Mouse (Mus musculus): Measurements from ENCODE around the gene Fbll1. TPM values are rescaled to one million over a fixed set of nuclear protein-coding genes. Genes with fewer than 3 reads are reported as not detected.

Gene Fbll1
- polyA plus RNA-seq, 1 experiment from 2014 or later: not detected

GRCm38 (mm10) chr11:35754906-35755418 is 43.7 kb downstream of the Fbll1 start:
- WGBS (ENCODE audit: insufficient replicate concordance): 66% methylated on average over 4 of the region's 4 CpGs
- H3K9me3 ChIP-seq (replicated peaks; ENCODE audit: control insufficient read depth, low read length): no peaks in the 10 kb centered on the region
- no peaks in the 10 kb centered on the region for H3K36me3 ChIP-seq (ENCODE audit: control insufficient read depth, insufficient read depth)
- H3K4me1 ChIP-seq (ENCODE audit: control insufficient read depth, low read depth, low read length): no peaks in the 10 kb centered on the region
- H3K27me3 ChIP-seq (ENCODE audit: control insufficient read depth, insufficient read depth, low read depth, low read length): no peaks in the 10 kb centered on the region
- ATAC-seq (ENCODE audit: low read depth): no peak
- H3K4me3 ChIP-seq (ENCODE audit: low read depth, low read length): no peak overlapping the region
- no peak overlapping the region for H3K4me2 ChIP-seq (ENCODE audit: low read depth, low read length)
- H3K27ac ChIP-seq (ENCODE audit: low read length): no peak overlapping the region
- H3K9ac ChIP-seq (ENCODE audit: low read depth, low read length): no peak overlapping the region

- Histone ChIP-seq H3K4me2 (ENCODE audit: low read depth, low read length) (no peak overlapping the region), H3K27me3 (ENCODE audit: control insufficient read depth, insufficient read depth, low read depth, low read length) (no peaks in the 10 kb centered on the region), H3K9me3 (replicated peaks; ENCODE audit: control insufficient read depth, low read length) (no peaks in the 10 kb centered on the region), H3K4me3 (ENCODE audit: low read depth, low read length) (no peak overlapping the region), H3K9ac (ENCODE audit: low read depth, low read length) (no peak overlapping the region), H3K36me3 (ENCODE audit: control insufficient read depth, insufficient read depth) (no peaks in the 10 kb centered on the region), H3K4me1 (ENCODE audit: control insufficient read depth, low read depth, low read length) (no peaks in the 10 kb centered on the region), H3K27ac (ENCODE audit: low read length) (no peak overlapping the region)
- peak; percentile 47; the same call in 1 of the 2 replicates for ATAC-seq (ENCODE audit: low read depth)
- 60% methylated on average over 8 of the region's 8 CpGs for WGBS (ENCODE audit: insufficient replicate concordance)
These were observed 48.1 kb downstream of the Fbll1 start for GRCm38 (mm10) chr11:35750578-35750977.

MicroRNA genes within 50 kb of the gene (microRNA counts, 519-probe panel; counts per million panel counts)
- 3,266 counts per million, percentile 88 among the panel's probes with 10 or more counts for microRNA mmu-miR-103

Small RNAs within 50 kb of the gene (microRNA-seq; reads per million reads assigned to microRNA genes)
- 3.2 reads per million, percentile 10 among the genes with 10 or more reads in this experiment for gene Mir103-1

Other genes with a start within 250 kb of the Fbll1 start
- 4.5 and 5.1 TPM in 2 replicates for gene Pank3, start 29.4 kb downstream of the Fbll1 start, polyA plus RNA-seq (2015; fragmentation: Nextera tagmentation; extraction: Ambion mirVana)
- 34.4 and 37.8 TPM in 2 replicates for gene Rars, start 35.6 kb upstream of the Fbll1 start, polyA plus RNA-seq (2015; fragmentation: Nextera tagmentation; extraction: Ambion mirVana)
- 0.98 and 1.1 TPM in 2 replicates for gene Wwc1, start 181.6 kb upstream of the Fbll1 start, polyA plus RNA-seq (2015; fragmentation: Nextera tagmentation; extraction: Ambion mirVana)

Data from liver, embryonic 16.5 days (tissue).